Mouse (Mus musculus) kidney, postnatal 0 days (tissue): ENCODE results near the gene Slc5a11. TPM values are rescaled to one million over a fixed set of nuclear protein-coding genes. Genes with fewer than 3 reads are reported as not detected.

Experiments used
- ATAC-seq: fragments of 200-750 bp; cut with Nextera tagmentation; replicated peaks from 2 replicates; pipeline ENCODE4 v1.8.0; 2017; ENCODE audit warnings: low read depth, moderate number of reproducible peaks, moderate TSS enrichment, moderate library complexity; ENCODE audit not compliant: low FRiP score
- DNase-seq: peaks from one replicate; pipeline ENCODE4 v3.0.0-alpha.2; 2016; ENCODE audit warnings: low spot score
- H3K27ac ChIP-seq: fragments of 300-500 bp; sonication (generic); 2 replicates; pipeline ENCODE4 v1.5.1; 2014; ENCODE audit warnings: mild to moderate bottlenecking
- H3K27me3 ChIP-seq: fragments of 300-500 bp; sonication (generic); 2 replicates; pipeline ENCODE4 v1.6.1; 2014; ENCODE audit warnings: low read length, mixed read lengths; ENCODE audit not compliant: insufficient read depth
- H3K36me3 ChIP-seq: fragments of 300-500 bp; sonication (generic); 2 replicates; pipeline ENCODE4 v1.6.1; 2014; ENCODE audit warnings: low read length, mixed read lengths; ENCODE audit not compliant: insufficient read depth
- H3K4me1 ChIP-seq: fragments of 300-500 bp; sonication (generic); replicated peaks from 2 replicates; pipeline ENCODE4 v1.6.1; 2014; ENCODE audit warnings: antibody characterized with exemption, low read length, mixed read lengths; ENCODE audit not compliant: insufficient read depth
- H3K4me2 ChIP-seq: fragments of 300-500 bp; sonication (generic); 2 replicates; pipeline ENCODE4 v1.6.1; 2014; ENCODE audit warnings: mild to moderate bottlenecking, low read length, moderate library complexity, mixed read lengths
- H3K4me3 ChIP-seq: fragments of 300-500 bp; sonication (generic); replicated peaks from 2 replicates; pipeline ENCODE4 v1.5.1; 2014; ENCODE audit warnings: low read depth, low read length
- H3K9ac ChIP-seq: fragments of 300-500 bp; sonication (generic); 2 replicates; pipeline ENCODE4 v1.6.1; 2014; ENCODE audit warnings: low read depth, low read length
- H3K9me3 ChIP-seq: fragments of 300-500 bp; sonication (generic); replicated peaks from 2 replicates; pipeline ENCODE4 v1.6.1; 2016; ENCODE audit warnings: low read length, inconsistent platforms, mixed read lengths
- CTCF ChIP-seq: IDR thresholded peaks from 2 replicates; pipeline ENCODE4 v1.5.1; 2016; ENCODE audit warnings: antibody characterized with exemption, low read depth, mild to moderate bottlenecking, moderate library complexity
- WGBS: fragments of 180-500 bp; shearing (Covaris S2); extraction: QIAGEN DNeasy Blood & Tissue Kit; methylation state at CpG from one replicate; pipeline ENCODE4 v1.1.7; 2014; 5-methylcytosine and 5-hydroxymethylcytosine counted together
- polyA plus RNA-seq: library from polyadenylated mRNA; unstranded; fragments of >200 nt; fragmentation: Nextera tagmentation; extraction: Ambion mirVana; gene quantifications from 2 replicates; pipeline ENCODE4 v1.2.1, GENCODE M21; 2015

Gene Slc5a11
- polyA plus RNA-seq, 1 experiment from 2014 or later, result 7.2 TPM

- no peak overlapping the region for H3K4me3 ChIP-seq
- no peak overlapping the region for H3K4me2 ChIP-seq
- 64% methylated on average over 6 of the region's 6 CpGs for WGBS
- no peaks in the 10 kb centered on the region for H3K27me3 ChIP-seq
- H3K9me3 ChIP-seq, result no peaks in the 10 kb centered on the region
- TF ChIP-seq CTCF, result no peak
- no peaks in the 10 kb centered on the region for H3K36me3 ChIP-seq
- H3K9ac ChIP-seq, result no peak overlapping the region
- DNase-seq (no peak), ATAC-seq (no peak; the same call in 1 of the 2 replicates)
- no peaks in the 10 kb centered on the region for H3K4me1 ChIP-seq
- H3K27ac ChIP-seq, result no peak overlapping the region
Measured at GRCm38 (mm10) chr7:123207561-123207960, 7.0 kb upstream of the Slc5a11 start.

DNA sequence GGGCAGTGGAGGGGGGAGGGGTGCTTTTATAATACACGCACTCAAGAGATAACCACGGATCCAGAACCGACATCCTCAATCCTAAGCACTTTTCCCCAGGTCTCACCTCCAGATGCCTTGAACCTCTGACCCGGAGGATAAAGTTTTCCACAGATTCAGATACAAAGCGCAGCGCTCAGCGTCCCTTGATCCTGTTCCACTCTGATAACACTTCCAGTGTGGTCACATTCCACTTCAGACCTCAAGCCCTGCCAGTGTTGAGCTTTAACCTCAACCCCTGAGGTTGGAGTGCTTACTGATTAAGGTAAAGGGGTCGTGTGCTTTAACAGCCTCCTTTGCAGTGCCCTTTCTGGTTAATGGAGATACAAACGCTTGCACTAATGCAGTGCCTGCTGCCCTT, 4.7 kb upstream of the Slc5a11 start:
- H3K27ac ChIP-seq, result no peak overlapping the region
- H3K9ac ChIP-seq, result no peak overlapping the region
- H3K4me3 ChIP-seq, result no peak overlapping the region
- ATAC-seq, result no peak
- no peak for TF ChIP-seq CTCF
- no peaks in the 10 kb centered on the region for H3K36me3 ChIP-seq
- no peaks in the 10 kb centered on the region for H3K27me3 ChIP-seq
- DNase-seq, result no peak
- no peaks in the 10 kb centered on the region for H3K9me3 ChIP-seq
- 51% methylated on average over 9 of the region's 9 CpGs for WGBS
- no peaks in the 10 kb centered on the region for H3K4me1 ChIP-seq
- no peak overlapping the region for H3K4me2 ChIP-seq

- H3K4me3 ChIP-seq, result no peak overlapping the region
Measured at GRCm38 (mm10) chr7:123211461-123211860, 3.1 kb upstream of the Slc5a11 start.

DNA sequence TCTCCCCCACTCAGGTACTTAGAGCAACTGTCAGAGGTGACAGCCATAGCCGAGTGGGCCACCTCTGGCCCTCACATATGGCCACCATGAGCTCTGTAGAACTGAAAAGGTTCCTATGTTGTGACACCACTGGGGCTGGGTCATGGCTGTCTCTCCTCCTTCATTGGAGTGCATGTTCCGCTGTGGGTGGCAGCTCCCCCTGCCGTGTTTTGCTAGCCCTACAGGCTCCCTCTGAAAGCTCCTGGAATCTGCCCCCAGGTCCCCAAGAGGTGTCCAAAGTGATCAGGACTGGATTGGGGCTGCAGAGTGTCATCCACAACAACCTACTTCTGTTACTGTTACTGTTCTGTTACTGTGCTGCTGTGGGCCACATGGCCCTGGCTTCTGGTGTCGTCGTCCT, 2.3 kb upstream of the Slc5a11 start:
- Histone ChIP-seq H3K4me3 (no peak overlapping the region), H3K27ac (no peak overlapping the region), H3K9me3 (no peaks in the 10 kb centered on the region), H3K4me1 (no peaks in the 10 kb centered on the region), H3K4me2 (no peak overlapping the region), H3K27me3 (no peaks in the 10 kb centered on the region), H3K36me3 (no peaks in the 10 kb centered on the region), H3K9ac (no peak overlapping the region)
- DNase-seq (no peak), ATAC-seq (no peak)
- TF ChIP-seq CTCF, result no peak
- WGBS, result 83% methylated on average over 5 of the region's 5 CpGs

More at GRCm38 (mm10) chr7:123211461-123211860, 3.1 kb upstream of the Slc5a11 start:
- Histone ChIP-seq H3K4me2 (no peak overlapping the region), H3K9me3 (no peaks in the 10 kb centered on the region), H3K27me3 (no peaks in the 10 kb centered on the region), H3K9ac (no peak overlapping the region), H3K4me1 (no peaks in the 10 kb centered on the region), H3K27ac (no peak overlapping the region), H3K36me3 (no peaks in the 10 kb centered on the region)
- WGBS, result 62% methylated on average over 5 of the region's 5 CpGs
- DNase-seq (no peak), ATAC-seq (no peak)
- no peak for TF ChIP-seq CTCF

GRCm38 (mm10) chr7:123215138-123215537, 558 bp downstream of the Slc5a11 start:
- H3K4me2 ChIP-seq, result no peak overlapping the region
- TF ChIP-seq CTCF, result no peak
- no peaks in the 10 kb centered on the region for H3K27me3 ChIP-seq
- 75% methylated on average over 2 of the region's 2 CpGs for WGBS
- H3K4me3 ChIP-seq, result no peak overlapping the region
- no peak overlapping the region for H3K27ac ChIP-seq
- H3K4me1 ChIP-seq, result peaks cover 4% of the 10 kb centered on the region
- ATAC-seq (no peak), DNase-seq (no peak)
- H3K9ac ChIP-seq, result no peak overlapping the region
- H3K36me3 ChIP-seq, result no peaks in the 10 kb centered on the region
- no peaks in the 10 kb centered on the region for H3K9me3 ChIP-seq

DNA sequence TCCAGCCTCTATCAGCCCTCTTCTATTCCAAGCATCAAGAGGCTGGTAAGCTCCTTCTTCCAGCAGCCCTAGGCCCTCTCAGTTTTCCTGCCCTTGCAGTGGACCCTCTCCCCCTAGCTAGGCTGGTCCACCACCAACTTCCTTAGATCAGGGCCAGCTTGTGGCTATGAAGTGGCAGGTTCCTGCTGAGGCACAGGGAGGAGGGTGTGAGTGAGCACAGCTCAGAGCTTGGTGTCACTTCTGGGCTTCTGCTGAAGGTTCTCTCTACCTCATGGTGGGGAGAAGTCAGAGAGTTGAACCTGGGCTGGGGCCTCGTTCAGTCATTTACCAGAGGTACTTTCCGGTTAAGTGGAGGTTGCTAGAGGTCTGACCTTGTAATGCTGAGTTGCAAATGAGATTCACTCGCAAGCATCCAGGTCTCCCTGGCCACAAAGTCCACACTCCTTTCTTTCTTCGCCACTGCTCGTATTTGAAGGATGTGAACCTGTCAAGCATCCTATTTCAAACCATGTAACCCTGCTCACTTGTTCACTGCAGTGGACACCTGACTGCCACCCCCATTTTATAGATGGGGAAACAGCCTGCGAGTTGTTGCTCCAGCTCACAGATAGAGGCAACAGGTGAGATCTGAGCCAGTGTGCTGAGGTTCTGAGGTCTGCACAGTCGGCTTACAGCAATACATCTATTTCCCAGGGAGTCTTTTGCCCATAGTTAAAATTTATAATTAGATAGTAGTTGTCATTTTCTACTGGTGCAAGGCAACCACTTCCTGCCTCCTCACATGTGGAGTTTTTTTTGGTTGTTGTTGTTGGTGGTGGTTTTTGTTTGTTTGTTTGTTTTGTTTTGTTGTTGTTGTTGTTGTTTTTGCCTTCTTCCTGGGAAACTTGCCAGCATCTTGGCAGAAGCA, 3.1 kb downstream of the Slc5a11 start:
- no peak overlapping the region for H3K4me2 ChIP-seq

More for the DNA sequence above, 3.1 kb downstream of the Slc5a11 start:
- WGBS, result 52% methylated on average over 7 of the region's 7 CpGs
- DNase-seq (no peak), ATAC-seq (no peak)
- H3K4me3 ChIP-seq, result no peak overlapping the region
- no peaks in the 10 kb centered on the region for H3K9me3 ChIP-seq
- H3K27me3 ChIP-seq, result no peaks in the 10 kb centered on the region
- TF ChIP-seq CTCF, result no peak
- H3K36me3 ChIP-seq, result no peaks in the 10 kb centered on the region
- H3K9ac ChIP-seq, result no peak overlapping the region
- peaks cover 4% of the 10 kb centered on the region for H3K4me1 ChIP-seq
- H3K27ac ChIP-seq, result no peak overlapping the region; the same call in 1 of the 2 replicates
